Mouse (Mus musculus): ENCODE data around the gene Cep70. TPM values are rescaled to one million over a fixed set of nuclear protein-coding genes. Genes with fewer than 3 reads are reported as not detected.
A peak's percentile ranks its signal among the peaks of the same experiment; 100 is the strongest.

Gene Cep70
- polyA plus RNA-seq, 1 experiment from 2014 or later: 23.9 TPM

DNA sequence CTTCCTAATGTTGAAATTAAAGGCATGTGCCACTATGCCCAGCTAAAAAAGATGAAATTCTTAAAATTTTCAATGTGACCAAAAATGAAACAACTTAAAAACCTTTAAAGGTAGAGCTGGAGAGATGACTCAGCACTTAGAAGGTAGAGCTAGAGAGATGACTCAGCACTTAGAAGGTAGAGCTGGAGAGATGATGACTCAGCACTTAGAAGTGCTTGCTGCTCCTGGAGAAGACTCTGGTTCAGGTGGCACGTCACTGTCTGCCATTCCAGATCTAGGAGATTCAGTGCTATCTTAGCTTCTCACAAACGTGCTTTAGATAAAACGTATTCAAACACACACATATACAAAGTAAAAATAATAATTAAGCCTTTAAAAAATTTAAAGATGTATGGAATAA lies 13.7 kb downstream of the Cep70 start:
- Histone ChIP-seq H3K36me3 (ENCODE audit: control insufficient read depth, insufficient read depth) (peaks cover 12% of the 10 kb centered on the region), H3K27me3 (ENCODE audit: control insufficient read depth, insufficient read depth, low read depth, low read length) (no peaks in the 10 kb centered on the region), H3K4me3 (ENCODE audit: low read depth, low read length) (no peak overlapping the region), H3K27ac (ENCODE audit: low read length) (peak overlapping the region; percentile 73), H3K9ac (ENCODE audit: low read depth, low read length) (no peak overlapping the region), H3K9me3 (replicated peaks; ENCODE audit: control insufficient read depth, low read length) (no peaks in the 10 kb centered on the region), H3K4me2 (ENCODE audit: low read depth, low read length) (no peak overlapping the region), H3K4me1 (ENCODE audit: control insufficient read depth, low read depth, low read length) (peaks cover 13% of the 10 kb centered on the region)
- peak; percentile 86 for ATAC-seq (ENCODE audit: low read depth)
- 54% methylated on average over 3 of the region's 3 CpGs for WGBS (ENCODE audit: insufficient replicate concordance)

GRCm38 (mm10) chr9:99258891-99259290 lies 15.7 kb downstream of the Cep70 start:
- H3K4me2 ChIP-seq (ENCODE audit: low read depth, low read length): no peak overlapping the region
- H3K36me3 ChIP-seq (ENCODE audit: control insufficient read depth, insufficient read depth): peaks cover 24% of the 10 kb centered on the region
- peaks cover 13% of the 10 kb centered on the region for H3K4me1 ChIP-seq (ENCODE audit: control insufficient read depth, low read depth, low read length)
- H3K9ac ChIP-seq (ENCODE audit: low read depth, low read length): no peak overlapping the region
- H3K4me3 ChIP-seq (ENCODE audit: low read depth, low read length): no peak overlapping the region
- 75% methylated on average over 5 of the region's 5 CpGs for WGBS (ENCODE audit: insufficient replicate concordance)
- no peaks in the 10 kb centered on the region for H3K27me3 ChIP-seq (ENCODE audit: control insufficient read depth, insufficient read depth, low read depth, low read length)
- no peaks in the 10 kb centered on the region for H3K9me3 ChIP-seq (replicated peaks; ENCODE audit: control insufficient read depth, low read length)
- ATAC-seq (ENCODE audit: low read depth): no peak
- H3K27ac ChIP-seq (ENCODE audit: low read length): no peak overlapping the region

GRCm38 (mm10) chr9:99304296-99304695 lies 61.1 kb downstream of the Cep70 start:
- Histone ChIP-seq H3K27me3 (ENCODE audit: control insufficient read depth, insufficient read depth, low read depth, low read length) (no peaks in the 10 kb centered on the region), H3K9ac (ENCODE audit: low read depth, low read length) (no peak overlapping the region), H3K9me3 (replicated peaks; ENCODE audit: control insufficient read depth, low read length) (no peaks in the 10 kb centered on the region), H3K36me3 (ENCODE audit: control insufficient read depth, insufficient read depth) (peaks cover 14% of the 10 kb centered on the region), H3K27ac (ENCODE audit: low read length) (no peak overlapping the region), H3K4me2 (ENCODE audit: low read depth, low read length) (no peak overlapping the region), H3K4me1 (ENCODE audit: control insufficient read depth, low read depth, low read length) (no peaks in the 10 kb centered on the region), H3K4me3 (ENCODE audit: low read depth, low read length) (no peak overlapping the region)
- ATAC-seq (ENCODE audit: low read depth): no peak
- 87% methylated on average over 5 of the region's 5 CpGs for WGBS (ENCODE audit: insufficient replicate concordance)

DNA sequence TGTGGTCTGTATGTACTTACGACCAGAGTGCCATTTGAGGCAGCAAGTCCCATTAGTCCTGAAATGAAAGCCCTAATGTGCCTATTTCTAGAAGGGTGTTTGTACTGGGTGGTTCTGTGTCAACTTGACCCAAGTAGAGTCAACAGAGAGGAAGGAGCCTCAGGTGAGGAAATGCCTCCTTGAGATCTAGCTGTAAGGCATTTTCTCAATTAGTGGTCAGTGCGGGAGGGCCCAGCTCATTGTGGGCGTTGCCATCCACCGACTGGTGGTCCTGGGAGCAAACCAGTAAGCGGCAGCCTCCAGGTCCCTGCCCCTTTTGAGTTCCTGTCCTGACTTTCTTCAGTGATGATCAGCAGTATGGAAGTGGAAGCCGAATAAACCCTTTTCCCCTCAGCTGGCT lies 63.1 kb downstream of the Cep70 start:
- Histone ChIP-seq H3K4me3 (ENCODE audit: low read depth, low read length) (no peak overlapping the region), H3K36me3 (ENCODE audit: control insufficient read depth, insufficient read depth) (peaks cover 16% of the 10 kb centered on the region), H3K27me3 (ENCODE audit: control insufficient read depth, insufficient read depth, low read depth, low read length) (no peaks in the 10 kb centered on the region), H3K27ac (ENCODE audit: low read length) (no peak overlapping the region), H3K9me3 (replicated peaks; ENCODE audit: control insufficient read depth, low read length) (no peaks in the 10 kb centered on the region), H3K9ac (ENCODE audit: low read depth, low read length) (no peak overlapping the region), H3K4me1 (ENCODE audit: control insufficient read depth, low read depth, low read length) (no peaks in the 10 kb centered on the region), H3K4me2 (ENCODE audit: low read depth, low read length) (no peak overlapping the region)
- ATAC-seq (ENCODE audit: low read depth): no peak
- WGBS (ENCODE audit: insufficient replicate concordance): 78% methylated on average over 6 of the region's 6 CpGs

GRCm38 (mm10) chr9:99319343-99319951 lies 76.3 kb downstream of the Cep70 start:
- Histone ChIP-seq H3K4me1 (ENCODE audit: control insufficient read depth, low read depth, low read length) (no peaks in the 10 kb centered on the region), H3K36me3 (ENCODE audit: control insufficient read depth, insufficient read depth) (no peaks in the 10 kb centered on the region), H3K4me3 (ENCODE audit: low read depth, low read length) (no peak overlapping the region), H3K27ac (ENCODE audit: low read length) (no peak overlapping the region), H3K9me3 (replicated peaks; ENCODE audit: control insufficient read depth, low read length) (no peaks in the 10 kb centered on the region), H3K9ac (ENCODE audit: low read depth, low read length) (no peak overlapping the region), H3K27me3 (ENCODE audit: control insufficient read depth, insufficient read depth, low read depth, low read length) (no peaks in the 10 kb centered on the region), H3K4me2 (ENCODE audit: low read depth, low read length) (no peak overlapping the region)
- no peak for ATAC-seq (ENCODE audit: low read depth)
- WGBS (ENCODE audit: insufficient replicate concordance): 55% methylated on average over 8 of the region's 8 CpGs

- no peaks in the 10 kb centered on the region for H3K27me3 ChIP-seq (ENCODE audit: control insufficient read depth, insufficient read depth, low read depth, low read length)
- no peak overlapping the region for H3K4me2 ChIP-seq (ENCODE audit: low read depth, low read length)
- no peak overlapping the region for H3K4me3 ChIP-seq (ENCODE audit: low read depth, low read length)
- no peaks in the 10 kb centered on the region for H3K4me1 ChIP-seq (ENCODE audit: control insufficient read depth, low read depth, low read length)
- H3K9me3 ChIP-seq (replicated peaks; ENCODE audit: control insufficient read depth, low read length): no peaks in the 10 kb centered on the region
- H3K9ac ChIP-seq (ENCODE audit: low read depth, low read length): no peak overlapping the region
- WGBS (ENCODE audit: insufficient replicate concordance): 69% methylated on average over 8 of the region's 8 CpGs
- H3K27ac ChIP-seq (ENCODE audit: low read length): no peak overlapping the region
- H3K36me3 ChIP-seq (ENCODE audit: control insufficient read depth, insufficient read depth): no peaks in the 10 kb centered on the region
- no peak for ATAC-seq (ENCODE audit: low read depth)
Observed at GRCm38 (mm10) chr9:99320006-99320405, 76.8 kb downstream of the Cep70 start.

DNA sequence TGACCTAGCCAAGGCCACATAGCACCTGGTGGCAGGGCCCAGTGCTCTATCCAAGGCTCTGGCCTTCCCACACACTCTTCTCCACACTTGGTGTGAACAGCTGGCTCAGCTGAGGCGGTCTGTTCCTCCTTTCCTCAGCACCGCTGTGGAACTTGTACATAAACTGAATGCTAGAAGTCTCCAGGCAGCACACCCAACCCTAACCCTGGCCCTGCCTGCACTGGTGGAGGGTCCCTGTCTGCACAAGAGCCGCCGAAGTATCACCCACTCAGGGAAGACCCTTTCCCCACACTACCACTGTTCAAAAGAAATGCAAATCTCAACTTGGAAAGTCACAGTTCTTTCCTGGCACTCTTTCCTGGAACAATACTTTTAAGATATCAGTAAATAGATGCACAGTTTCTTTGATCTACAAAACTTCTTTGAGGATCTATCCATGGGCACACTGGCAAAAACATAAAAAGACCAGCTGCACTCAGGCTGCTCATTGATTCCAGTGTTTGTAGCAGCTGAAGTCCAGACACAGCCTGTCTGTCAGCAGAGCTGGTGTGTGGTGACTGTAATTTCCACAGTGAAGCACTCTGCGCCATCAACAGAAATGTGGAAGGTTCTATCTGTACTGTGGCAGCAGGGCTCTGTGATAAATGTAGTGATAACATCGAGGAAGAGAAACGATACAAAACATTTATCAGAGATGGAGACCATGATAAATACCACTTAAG lies 82.2 kb downstream of the Cep70 start:
- 53% methylated on average over 7 of the region's 7 CpGs for WGBS (ENCODE audit: insufficient replicate concordance)
- no peaks in the 10 kb centered on the region for H3K9me3 ChIP-seq (replicated peaks; ENCODE audit: control insufficient read depth, low read length)

GRCm38 (mm10) chr9:99325961-99326360 lies 82.8 kb downstream of the Cep70 start:
- H3K27me3 ChIP-seq (ENCODE audit: control insufficient read depth, insufficient read depth, low read depth, low read length): no peaks in the 10 kb centered on the region
- no peaks in the 10 kb centered on the region for H3K4me1 ChIP-seq (ENCODE audit: control insufficient read depth, low read depth, low read length)
- H3K27ac ChIP-seq (ENCODE audit: low read length): no peak overlapping the region
- H3K4me2 ChIP-seq (ENCODE audit: low read depth, low read length): no peak overlapping the region
- WGBS (ENCODE audit: insufficient replicate concordance): 56% methylated on average over 4 of the region's 4 CpGs
- no peak overlapping the region for H3K9ac ChIP-seq (ENCODE audit: low read depth, low read length)
- no peaks in the 10 kb centered on the region for H3K36me3 ChIP-seq (ENCODE audit: control insufficient read depth, insufficient read depth)
- ATAC-seq (ENCODE audit: low read depth): no peak
- no peaks in the 10 kb centered on the region for H3K9me3 ChIP-seq (replicated peaks; ENCODE audit: control insufficient read depth, low read length)
- H3K4me3 ChIP-seq (ENCODE audit: low read depth, low read length): no peak overlapping the region

More for the DNA sequence above, 82.2 kb downstream of the Cep70 start:
- Histone ChIP-seq H3K4me3 (ENCODE audit: low read depth, low read length) (no peak overlapping the region), H3K9ac (ENCODE audit: low read depth, low read length) (no peak overlapping the region), H3K27me3 (ENCODE audit: control insufficient read depth, insufficient read depth, low read depth, low read length) (no peaks in the 10 kb centered on the region), H3K27ac (ENCODE audit: low read length) (no peak overlapping the region), H3K4me1 (ENCODE audit: control insufficient read depth, low read depth, low read length) (no peaks in the 10 kb centered on the region), H3K36me3 (ENCODE audit: control insufficient read depth, insufficient read depth) (no peaks in the 10 kb centered on the region), H3K4me2 (ENCODE audit: low read depth, low read length) (no peak overlapping the region)
- ATAC-seq (ENCODE audit: low read depth): no peak

GRCm38 (mm10) chr9:99326881-99327280 lies 83.7 kb downstream of the Cep70 start:
- H3K9me3 ChIP-seq (replicated peaks; ENCODE audit: control insufficient read depth, low read length): no peaks in the 10 kb centered on the region
- WGBS (ENCODE audit: insufficient replicate concordance): 58% methylated on average over 4 of the region's 4 CpGs
- H3K27ac ChIP-seq (ENCODE audit: low read length): no peak overlapping the region
- no peaks in the 10 kb centered on the region for H3K4me1 ChIP-seq (ENCODE audit: control insufficient read depth, low read depth, low read length)
- no peak for ATAC-seq (ENCODE audit: low read depth)
- H3K36me3 ChIP-seq (ENCODE audit: control insufficient read depth, insufficient read depth): no peaks in the 10 kb centered on the region
- no peak overlapping the region for H3K9ac ChIP-seq (ENCODE audit: low read depth, low read length)
- H3K27me3 ChIP-seq (ENCODE audit: control insufficient read depth, insufficient read depth, low read depth, low read length): no peaks in the 10 kb centered on the region
- no peak overlapping the region for H3K4me2 ChIP-seq (ENCODE audit: low read depth, low read length)
- no peak overlapping the region for H3K4me3 ChIP-seq (ENCODE audit: low read depth, low read length)
